Mouse (Mus musculus) left cerebral cortex, adult 2 months (tissue): ENCODE data around the gene Slc4a1. TPM values are rescaled to one million over a fixed set of nuclear protein-coding genes. Genes with fewer than 3 reads are reported as not detected.

Experiments used
- DNase-seq, 2 experiments: peaks; one replicate each; pipeline ENCODE4 v3.0.0; 2021 to 2022; ENCODE audit warnings: low spot score in 2 of 2, mixed read lengths in 1 of 2; ENCODE audit errors: extremely low spot score in 1 of 2
- H3K27ac ChIP-seq: fragments of 200-600 bp; 2 replicates; pipeline ENCODE4 v1.8.1; 2022
- H3K4me3 ChIP-seq: fragments of 200-600 bp; 2 replicates; pipeline ENCODE4 v1.8.1; 2022
- CTCF ChIP-seq: fragments of 200-600 bp; IDR thresholded peaks from 2 replicates; pipeline ENCODE4 v1.8.1; 2022; ENCODE audit warnings: antibody characterized with exemption, mild to moderate bottlenecking, moderate library complexity
- intact Hi-C: fragments of 180-260 bp; cut with DNase I; formaldehyde crosslinking; loops from one replicate; pipeline ENCODE4 v1.15.1; 2025
- total RNA-seq, 2 experiments: library from RNA; stranded (reverse); gene quantifications; 2 replicates each; pipeline ENCODE4 v1.2.3; 2021

Gene Slc4a1
- total RNA-seq, 2 experiments from 2014 or later: 0.16 to 0.43 TPM

GRCm38 (mm10) chr11:102327839-102328238 lies 38.2 kb downstream of the Slc4a1 start:
- no peak for DNase-seq
- Histone ChIP-seq H3K27ac (no peak overlapping the region), H3K4me3 (no peak overlapping the region)
- intact Hi-C loops: no loop called here
- no peak for TF ChIP-seq CTCF

GRCm38 (mm10) chr11:102327250-102327649 lies 38.8 kb downstream of the Slc4a1 start:
- intact Hi-C loops: no loop called here
- DNase-seq: no peak
- Histone ChIP-seq H3K27ac (no peak overlapping the region), H3K4me3 (no peak overlapping the region)
- TF ChIP-seq CTCF: no peak

- H3K4me3 ChIP-seq: no peak overlapping the region
- no peak for TF ChIP-seq CTCF
- no peak overlapping the region for H3K27ac ChIP-seq
- no peak for DNase-seq
- intact Hi-C loops: no loop called here
These were observed 42.5 kb downstream of the Slc4a1 start for GRCm38 (mm10) chr11:102323516-102323915.

- Histone ChIP-seq H3K4me3 (no peak overlapping the region), H3K27ac (no peak overlapping the region)
- no peak for TF ChIP-seq CTCF
- DNase-seq: no peak
- intact Hi-C loops: no loop called here
These were observed 44.1 kb downstream of the Slc4a1 start for GRCm38 (mm10) chr11:102321931-102322330.

GRCm38 (mm10) chr11:102320686-102321005 lies 45.4 kb downstream of the Slc4a1 start:
- peak overlapping the region; percentile 94 for H3K27ac ChIP-seq
- intact Hi-C loops: loop anchor here (1.0 kb wide), 1 partner anchor 73 kb away; the partner anchor contains the start of gene Rundc3a
- H3K4me3 ChIP-seq: peak overlapping the region; percentile 80
- peak; percentile 32 for TF ChIP-seq CTCF
- peak; percentile 69 to 71 for DNase-seq

- DNase-seq: peak; percentile 87 to 90
- Histone ChIP-seq H3K4me3 (peak overlapping the region; percentile 80), H3K27ac (peak overlapping the region; percentile 94)
- no peak for TF ChIP-seq CTCF
- intact Hi-C loops: loop anchor here (1.0 to 10.0 kb wide), 2 partner anchors 73 to 235 kb away; partner anchors contain the start of genes Gpatch8 and Rundc3a
These were observed 45.9 kb downstream of the Slc4a1 start for GRCm38 (mm10) chr11:102319941-102320685.

GRCm38 (mm10) chr11:102319410-102319792 lies 46.6 kb downstream of the Slc4a1 start, which contains the start of gene Ubtf:
Gene Ubtf (minus strand): TSS chr11:102319742.
- no peak for TF ChIP-seq CTCF
- Histone ChIP-seq H3K4me3 (peak within 1 kb of the TSS; percentile 80), H3K27ac (peak within 1 kb of the TSS; percentile 94)
- intact Hi-C loops: loop anchor here (10.0 kb wide), 1 partner anchor 235 kb away; the partner anchor contains the start of gene Gpatch8
- peak; percentile 82 for DNase-seq

- intact Hi-C loops: loop anchor here (10.0 kb wide), 1 partner anchor 236 kb away; the partner anchor contains the start of gene Gpatch8
- peak; percentile 60 to 64 for DNase-seq
- peak overlapping the region; percentile 80 for H3K4me3 ChIP-seq
- no peak for TF ChIP-seq CTCF
- H3K27ac ChIP-seq: peak overlapping the region; percentile 94
These were observed 47.2 kb downstream of the Slc4a1 start for GRCm38 (mm10) chr11:102318576-102319409.

GRCm38 (mm10) chr11:102317901-102318575 lies 48.0 kb downstream of the Slc4a1 start:
- DNase-seq: peak; percentile 68 to 73
- H3K4me3 ChIP-seq: peak overlapping the region; percentile 80
- H3K27ac ChIP-seq: peak overlapping the region; percentile 94
- intact Hi-C loops: loop anchor here (2.0 to 10.0 kb wide), 2 partner anchors 21 to 237 kb away; partner anchors contain the start of genes Atxn7l3 and Gpatch8
- TF ChIP-seq CTCF: no peak

GRCm38 (mm10) chr11:102317298-102317900 lies 48.6 kb downstream of the Slc4a1 start:
- Histone ChIP-seq H3K27ac (peak overlapping the region; percentile 94), H3K4me3 (peak overlapping the region; percentile 80)
- peak; percentile 73 to 74 for DNase-seq
- intact Hi-C loops: loop anchor here (2.0 to 10.0 kb wide), 2 partner anchors 21 to 237 kb away; partner anchors contain the start of genes Atxn7l3 and Gpatch8
- TF ChIP-seq CTCF: peak; percentile 8
